Mouse (Mus musculus) forebrain, embryonic 16.5 days (tissue): Measurements from ENCODE around the gene Ubtd2. TPM values are rescaled to one million over a fixed set of nuclear protein-coding genes. Genes with fewer than 3 reads are reported as not detected.

Source experiments
- ATAC-seq: fragments of 200-750 bp; cut with Nextera tagmentation; 2 replicates; pipeline ENCODE4 v1.8.0; 2017; ENCODE audit warnings: mild to moderate bottlenecking, moderate library complexity
- H3K27ac ChIP-seq: fragments of 300-500 bp; sonication (generic); 2 replicates; pipeline ENCODE4 v1.5.1; 2014; ENCODE audit warnings: low read length, control low read depth
- H3K27me3 ChIP-seq: fragments of 300-500 bp; sonication (generic); replicated peaks from 2 replicates; pipeline ENCODE4 v1.6.1; 2014; ENCODE audit warnings: low read length; ENCODE audit not compliant: control insufficient read depth, insufficient read depth
- H3K36me3 ChIP-seq: fragments of 300-500 bp; sonication (generic); 2 replicates; pipeline ENCODE4 v1.6.1; 2014; ENCODE audit not compliant: control insufficient read depth, insufficient read depth
- H3K4me1 ChIP-seq: fragments of 300-500 bp; sonication (generic); replicated peaks from 2 replicates; pipeline ENCODE4 v1.6.1; 2014; ENCODE audit warnings: low read length; ENCODE audit not compliant: control insufficient read depth, insufficient read depth
- H3K4me2 ChIP-seq: fragments of 300-500 bp; sonication (generic); 2 replicates; pipeline ENCODE4 v1.6.1; 2014; ENCODE audit warnings: mild to moderate bottlenecking, low read length, control low read depth
- H3K4me3 ChIP-seq: fragments of 300-500 bp; sonication (generic); replicated peaks from 2 replicates; pipeline ENCODE4 v1.5.1; 2014; ENCODE audit warnings: mild to moderate bottlenecking, low read length, control low read depth
- H3K9ac ChIP-seq: fragments of 300-500 bp; sonication (generic); replicated peaks from 2 replicates; pipeline ENCODE4 v1.6.1; 2014; ENCODE audit warnings: low read depth, low read length, control low read depth
- H3K9me3 ChIP-seq: fragments of 300-500 bp; sonication (generic); 2 replicates; pipeline ENCODE4 v1.6.1; 2016; ENCODE audit warnings: low read length; ENCODE audit not compliant: control insufficient read depth
- WGBS: fragments of 180-500 bp; shearing (Covaris S2); extraction: QIAGEN DNeasy Blood & Tissue Kit; methylation state at CpG from one replicate; pipeline ENCODE4 v1.1.7; 2014; 5-methylcytosine and 5-hydroxymethylcytosine counted together
- polyA plus RNA-seq: library from polyadenylated mRNA; unstranded; fragments of >200 nt; fragmentation: Nextera tagmentation; extraction: Ambion mirVana; gene quantifications from 2 replicates; pipeline ENCODE4 v1.2.1, GENCODE M21; 2015

The Ubtd2 gene
- polyA plus RNA-seq, 1 experiment from 2014 or later = 60.2 TPM

DNA sequence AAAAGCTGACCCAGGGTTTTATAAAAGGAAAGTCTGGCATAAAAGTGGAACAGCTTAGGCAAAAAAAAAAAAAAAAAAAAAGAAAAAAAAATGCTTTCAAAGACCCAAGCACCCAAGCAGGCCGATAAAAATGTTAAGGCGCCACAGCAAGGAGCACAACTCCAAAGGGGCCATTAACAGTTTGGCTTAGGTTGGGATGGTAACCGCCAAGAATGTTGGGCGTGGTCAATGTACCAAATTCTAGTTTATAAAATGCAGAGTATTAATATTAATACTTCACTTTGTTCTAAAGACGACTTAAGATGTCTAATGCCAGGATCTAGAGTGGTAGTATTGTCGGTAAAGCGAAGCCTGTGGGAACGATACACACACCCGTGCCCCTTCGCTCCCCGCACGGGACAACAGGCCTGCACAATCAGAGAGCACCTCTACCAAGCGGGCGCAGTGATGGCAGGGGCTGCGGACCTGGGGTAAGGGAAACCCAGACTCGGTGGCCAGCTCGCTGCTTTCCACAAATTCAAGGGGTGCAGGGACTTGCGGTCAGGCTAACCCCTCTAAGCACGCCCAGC lies 855 bp upstream of the Ubtd2 start:
- WGBS = 2% methylated on average over 19 of the region's 19 CpGs

DNA sequence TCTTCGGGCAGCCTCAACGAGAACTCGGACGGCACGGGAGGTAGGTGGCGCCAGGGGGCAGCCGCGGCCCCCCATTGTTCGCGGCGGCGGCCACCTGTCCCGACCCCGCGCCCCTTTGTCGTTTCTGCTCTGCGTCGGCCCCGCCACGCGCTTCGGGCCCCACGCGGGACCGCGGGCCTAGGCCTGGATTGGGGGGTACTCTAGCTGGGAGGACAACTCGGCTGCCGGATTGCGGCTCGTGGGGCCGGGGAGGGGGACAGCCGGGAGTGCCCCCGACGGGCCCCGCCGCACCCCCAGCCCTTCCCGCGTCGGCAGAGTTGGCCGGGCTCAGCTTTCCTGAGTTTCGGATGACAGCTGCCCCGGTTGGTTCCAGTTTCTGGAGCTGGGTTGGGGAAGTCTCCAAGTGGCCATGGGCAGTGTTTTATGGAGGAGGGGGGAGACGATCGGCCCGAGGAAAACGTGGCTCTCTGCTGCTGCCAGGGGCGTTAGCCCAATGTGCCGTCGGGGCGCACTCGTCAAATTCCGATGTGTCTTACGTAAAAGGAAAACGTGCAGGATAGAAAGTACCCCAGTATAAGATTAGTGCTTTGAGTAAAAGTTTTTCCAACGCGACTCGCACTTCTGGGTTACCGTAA lies 454 bp downstream of the Ubtd2 start:
- peak; percentile 37 for ATAC-seq
- WGBS = under 1% methylated on average over 55 of the region's 58 CpGs

More for the DNA sequence above, 855 bp upstream of the Ubtd2 start:
- Histone ChIP-seq H3K4me1 (peaks cover 27% of the 10 kb centered on the region), H3K27ac (peak overlapping the region; percentile 69), H3K4me2 (peak overlapping the region; percentile 95), H3K4me3 (peak overlapping the region; percentile 96), H3K27me3 (no peaks in the 10 kb centered on the region), H3K9me3 (no peaks in the 10 kb centered on the region), H3K9ac (peak overlapping the region; percentile 97), H3K36me3 (no peaks in the 10 kb centered on the region)
- ATAC-seq = no peak

DNA sequence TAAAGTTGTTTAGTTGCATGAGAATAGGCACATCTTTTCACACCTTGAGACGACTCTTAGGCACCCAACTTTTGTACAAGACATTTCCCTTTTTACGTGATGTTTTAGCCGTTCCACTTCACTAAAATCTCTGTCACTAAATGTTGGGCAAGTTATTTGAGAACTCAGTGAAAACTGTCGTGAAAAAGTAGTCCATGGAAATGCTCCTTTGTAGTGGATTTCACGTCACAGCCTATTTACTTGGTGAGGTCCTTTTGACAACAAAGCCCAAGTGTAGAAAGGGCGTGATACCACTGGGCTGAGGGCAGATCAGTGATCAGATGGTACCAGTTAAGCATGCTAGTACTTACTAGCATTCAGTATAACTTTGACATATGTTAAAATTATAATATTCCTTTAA lies 1.2 kb downstream of the Ubtd2 start:
- Histone ChIP-seq H3K36me3 (no peaks in the 10 kb centered on the region), H3K27ac (no peak overlapping the region), H3K9ac (peak overlapping the region; percentile 97), H3K4me1 (peaks cover 25% of the 10 kb centered on the region), H3K4me3 (peak overlapping the region; percentile 96), H3K4me2 (peak overlapping the region; percentile 52), H3K9me3 (no peaks in the 10 kb centered on the region), H3K27me3 (no peaks in the 10 kb centered on the region)
- WGBS = 5% methylated on average over 6 of the region's 6 CpGs
- ATAC-seq = no peak

More for the DNA sequence above, 454 bp downstream of the Ubtd2 start:
- H3K4me3 ChIP-seq = peak overlapping the region; percentile 96
- H3K9ac ChIP-seq = peak overlapping the region; percentile 97
- no peaks in the 10 kb centered on the region for H3K9me3 ChIP-seq
- peak overlapping the region; percentile 52 for H3K4me2 ChIP-seq
- H3K36me3 ChIP-seq = no peaks in the 10 kb centered on the region
- H3K27ac ChIP-seq = peak overlapping the region; percentile 98
- H3K27me3 ChIP-seq = no peaks in the 10 kb centered on the region
- peaks cover 25% of the 10 kb centered on the region for H3K4me1 ChIP-seq

- Histone ChIP-seq H3K36me3 (no peaks in the 10 kb centered on the region), H3K27ac (no peak overlapping the region), H3K4me2 (no peak overlapping the region), H3K9ac (no peak overlapping the region), H3K4me3 (no peak overlapping the region), H3K27me3 (no peaks in the 10 kb centered on the region), H3K4me1 (peaks cover 6% of the 10 kb centered on the region; the same call in 1 of the 2 replicates), H3K9me3 (no peaks in the 10 kb centered on the region)
- WGBS = 71% methylated on average over 2 of the region's 2 CpGs
- no peak for ATAC-seq
These were observed 9.1 kb downstream of the Ubtd2 start for GRCm38 (mm10) chr11:32464282-32464681.

DNA sequence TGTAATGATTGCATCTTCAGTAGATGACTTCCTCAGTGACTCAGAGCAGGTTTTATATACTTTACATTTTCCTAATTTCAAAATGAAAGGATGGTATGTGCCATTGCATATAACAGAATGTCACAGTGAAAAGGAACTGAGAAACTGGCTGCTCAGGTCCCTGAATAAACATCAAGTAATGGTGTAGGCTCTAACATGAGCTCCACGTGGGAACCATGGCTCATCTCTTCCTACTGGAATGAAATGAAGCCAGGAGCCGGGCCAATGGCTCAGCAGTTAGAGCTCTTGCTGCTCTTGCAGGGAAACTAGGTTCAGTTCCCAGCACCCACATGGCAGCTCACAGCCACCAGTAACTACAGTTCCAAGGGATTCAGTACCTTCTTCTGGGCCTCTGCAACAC lies 16.8 kb downstream of the Ubtd2 start:
- H3K4me3 ChIP-seq = no peak overlapping the region
- H3K4me2 ChIP-seq = no peak overlapping the region
- no peaks in the 10 kb centered on the region for H3K27me3 ChIP-seq
- H3K27ac ChIP-seq = no peak overlapping the region
- no peaks in the 10 kb centered on the region; the same call in 1 of the 2 replicates for H3K4me1 ChIP-seq
- no peaks in the 10 kb centered on the region for H3K9me3 ChIP-seq
- H3K36me3 ChIP-seq = no peaks in the 10 kb centered on the region
- no peak for ATAC-seq
- 79% methylated on average over 2 of the region's 2 CpGs for WGBS
- H3K9ac ChIP-seq = no peak overlapping the region

DNA sequence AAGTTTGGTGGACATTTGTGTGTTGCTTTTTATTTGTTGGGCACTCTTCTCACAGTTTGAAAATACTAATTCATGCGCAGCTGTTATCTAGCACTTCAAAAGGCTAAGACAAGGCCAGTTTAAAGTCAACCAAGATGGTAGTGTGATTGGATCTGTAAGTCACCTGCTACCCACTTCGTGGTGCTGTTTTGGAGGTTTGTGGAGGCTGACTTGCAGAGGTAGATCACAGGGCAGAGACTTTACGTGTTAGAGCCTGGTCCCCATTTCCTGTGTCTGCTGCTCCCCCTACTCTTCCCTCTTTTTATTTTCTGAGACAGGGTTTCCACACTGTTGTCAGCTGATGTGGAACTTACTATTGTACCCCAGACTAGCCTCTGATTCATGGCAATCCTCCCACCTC lies 19.6 kb downstream of the Ubtd2 start:
- H3K4me3 ChIP-seq = no peak overlapping the region
- no peak overlapping the region for H3K4me2 ChIP-seq
- no peak overlapping the region for H3K9ac ChIP-seq
- H3K4me1 ChIP-seq = no peaks in the 10 kb centered on the region; the same call in 1 of the 2 replicates
- WGBS = 89% methylated on average over 3 of the region's 3 CpGs
- H3K36me3 ChIP-seq = no peaks in the 10 kb centered on the region
- H3K9me3 ChIP-seq = no peaks in the 10 kb centered on the region
- H3K27me3 ChIP-seq = no peaks in the 10 kb centered on the region
- no peak for ATAC-seq
- no peak overlapping the region for H3K27ac ChIP-seq

- Histone ChIP-seq H3K4me1 (no peaks in the 10 kb centered on the region), H3K9ac (no peak overlapping the region), H3K27me3 (no peaks in the 10 kb centered on the region), H3K27ac (no peak overlapping the region), H3K9me3 (no peaks in the 10 kb centered on the region), H3K4me3 (no peak overlapping the region), H3K4me2 (no peak overlapping the region), H3K36me3 (no peaks in the 10 kb centered on the region)
- 89% methylated on average over 5 of the region's 5 CpGs for WGBS
- no peak for ATAC-seq
These were observed 20.5 kb downstream of the Ubtd2 start for GRCm38 (mm10) chr11:32475487-32476236.

GRCm38 (mm10) chr11:32481525-32481924 lies 26.4 kb downstream of the Ubtd2 start:
- ATAC-seq = no peak
- H3K4me2 ChIP-seq = no peak overlapping the region
- H3K27me3 ChIP-seq = no peaks in the 10 kb centered on the region
- no peak overlapping the region for H3K9ac ChIP-seq
- no peaks in the 10 kb centered on the region for H3K36me3 ChIP-seq
- no peak overlapping the region for H3K27ac ChIP-seq
- H3K4me3 ChIP-seq = no peak overlapping the region
- H3K4me1 ChIP-seq = no peaks in the 10 kb centered on the region
- no peaks in the 10 kb centered on the region for H3K9me3 ChIP-seq
- 68% methylated on average over 2 of the region's 2 CpGs for WGBS

DNA sequence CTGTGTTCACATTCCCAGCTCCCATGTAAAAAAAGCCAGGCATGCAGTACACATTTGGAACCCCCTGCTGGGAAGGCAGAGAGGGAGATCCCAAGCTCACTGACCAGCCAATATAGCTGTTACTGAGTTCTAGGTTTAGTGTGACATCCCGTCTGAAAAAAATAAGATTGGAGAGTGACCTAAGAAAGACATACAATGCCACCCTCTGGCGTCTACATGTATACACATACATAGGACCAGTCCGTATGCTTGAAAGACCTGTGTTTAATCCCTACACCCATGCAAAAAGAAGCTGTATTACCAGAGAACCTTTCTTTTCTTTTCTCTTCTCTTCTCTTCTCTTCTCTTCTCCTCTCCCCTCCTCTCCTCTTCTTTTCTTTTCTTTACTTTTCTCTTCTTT lies 30.1 kb downstream of the Ubtd2 start:
- Histone ChIP-seq H3K9me3 (no peaks in the 10 kb centered on the region), H3K27ac (no peak overlapping the region), H3K27me3 (no peaks in the 10 kb centered on the region), H3K4me2 (no peak overlapping the region), H3K36me3 (no peaks in the 10 kb centered on the region), H3K4me3 (no peak overlapping the region), H3K9ac (no peak overlapping the region), H3K4me1 (no peaks in the 10 kb centered on the region)
- 70% methylated on average over 3 of the region's 3 CpGs for WGBS
- no peak for ATAC-seq
